Mouse (Mus musculus): ENCODE results near the gene Krtap12-1. TPM values are rescaled to one million over a fixed set of nuclear protein-coding genes. Genes with fewer than 3 reads are reported as not detected.
A peak's percentile ranks its signal among the peaks of the same experiment; 100 is the strongest.
"Not testable (repeated sequence)": the region's sequence is repeated elsewhere in the genome, so short reads cannot be mapped to it uniquely, and the experiment has no call there.

Gene Krtap12-1
- polyA plus RNA-seq (2014; fragmentation: Nextera tagmentation; extraction: Ambion mirVana) = not detected in 2 replicates

DNA sequence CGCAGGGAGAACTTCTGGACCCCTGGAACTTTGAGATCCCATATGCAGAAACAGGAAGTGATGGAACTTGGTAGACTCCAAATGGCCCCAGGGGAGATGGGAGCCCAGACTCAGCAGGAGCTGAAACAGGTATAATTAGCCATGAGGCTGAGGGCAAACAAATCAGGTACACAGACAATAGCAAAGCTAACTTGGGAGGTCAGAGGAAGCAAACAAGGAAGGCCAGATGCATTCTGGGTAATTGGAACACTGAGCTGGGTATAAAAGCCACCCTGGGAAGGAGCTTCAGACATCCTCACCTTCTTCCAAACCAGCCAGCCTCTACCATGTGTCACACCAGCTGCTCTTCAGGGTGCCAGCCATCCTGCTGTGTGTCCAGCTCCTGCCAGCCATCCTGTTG, at the start of gene Krtap12-1:
Gene Krtap12-1, plus strand, starts transcription at position 301 of the 400 bp plus-strand sequence.
- not testable (repeated sequence) for H3K4me2 ChIP-seq (replicated peaks; ENCODE audit: low read depth, low read length); H3K4me3 ChIP-seq (ENCODE audit: low read length); H3K9ac ChIP-seq (ENCODE audit: low read depth, low read length); H3K36me3 ChIP-seq (ENCODE audit: control insufficient read depth, insufficient read depth, low read length); H3K4me1 ChIP-seq (ENCODE audit: control insufficient read depth, insufficient read depth, low read length); ATAC-seq (ENCODE audit: low FRiP score, low TSS enrichment); H3K27me3 ChIP-seq (ENCODE audit: control insufficient read depth, insufficient read depth, low read length); H3K9me3 ChIP-seq (ENCODE audit: control insufficient read depth, low read length); H3K27ac ChIP-seq (ENCODE audit: low read depth, low read length)
- WGBS = 87% methylated on average over 1 of the region's 1 CpGs

DNA sequence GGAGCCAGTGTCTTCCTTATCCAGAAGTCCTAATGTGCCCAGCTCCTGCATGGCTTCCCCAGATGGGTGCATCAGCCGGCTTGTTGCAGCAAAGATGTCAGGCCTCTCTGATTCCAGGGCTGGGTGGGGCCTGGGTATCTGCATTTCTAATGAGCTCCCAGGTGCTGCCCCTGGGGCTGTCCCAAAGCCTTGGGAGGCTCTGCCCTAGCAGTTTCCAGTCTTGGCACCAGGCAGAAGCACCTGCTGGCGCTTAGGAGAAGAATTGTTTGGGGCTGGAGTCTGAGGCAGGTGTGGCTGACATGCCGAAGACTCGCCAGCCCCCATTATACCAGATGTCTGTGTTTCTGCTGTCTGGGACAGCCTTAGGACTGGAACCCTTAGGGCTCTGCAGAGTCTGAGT, 49.7 kb upstream of the Krtap12-1 start:
- Histone ChIP-seq H3K36me3 (ENCODE audit: control insufficient read depth, insufficient read depth, low read length) (no peaks in the 10 kb centered on the region), H3K27ac (ENCODE audit: low read depth, low read length) (no peak overlapping the region), H3K4me1 (ENCODE audit: control insufficient read depth, insufficient read depth, low read length) (no peaks in the 10 kb centered on the region), H3K9ac (ENCODE audit: low read depth, low read length) (no peak overlapping the region), H3K9me3 (ENCODE audit: control insufficient read depth, low read length) (no peaks in the 10 kb centered on the region), H3K27me3 (ENCODE audit: control insufficient read depth, insufficient read depth, low read length) (peaks cover 8% of the 10 kb centered on the region), H3K4me3 (ENCODE audit: low read length) (no peak overlapping the region), H3K4me2 (replicated peaks; ENCODE audit: low read depth, low read length) (no peak overlapping the region)
- WGBS = 78% methylated on average over 4 of the region's 4 CpGs
- no peak for ATAC-seq (ENCODE audit: low FRiP score, low TSS enrichment)

DNA sequence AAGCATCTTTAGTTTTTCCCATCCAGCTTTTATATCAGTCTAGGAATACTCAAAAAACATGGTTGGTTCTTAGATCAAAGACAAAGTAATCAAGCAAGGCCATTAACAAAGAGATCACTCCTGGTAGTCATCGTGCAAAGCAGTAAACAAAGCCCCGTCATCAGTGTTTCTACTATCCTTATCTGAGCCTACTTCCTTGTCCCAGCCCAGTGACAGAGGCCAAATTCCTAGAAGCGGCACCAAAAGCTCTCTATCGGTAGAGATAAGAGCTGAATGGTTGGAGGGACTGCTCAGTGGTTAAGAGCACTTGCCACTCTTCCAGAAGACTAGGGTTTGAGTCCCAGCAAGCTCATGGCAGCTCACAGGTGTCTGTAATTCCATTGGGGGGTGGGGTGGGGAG, 48.9 kb upstream of the Krtap12-1 start:
- Histone ChIP-seq H3K27ac (ENCODE audit: low read depth, low read length) (no peak overlapping the region), H3K4me3 (ENCODE audit: low read length) (no peak overlapping the region), H3K9ac (ENCODE audit: low read depth, low read length) (no peak overlapping the region), H3K27me3 (ENCODE audit: control insufficient read depth, insufficient read depth, low read length) (peaks cover 12% of the 10 kb centered on the region), H3K9me3 (ENCODE audit: control insufficient read depth, low read length) (no peaks in the 10 kb centered on the region), H3K36me3 (ENCODE audit: control insufficient read depth, insufficient read depth, low read length) (no peaks in the 10 kb centered on the region), H3K4me2 (replicated peaks; ENCODE audit: low read depth, low read length) (no peak overlapping the region), H3K4me1 (ENCODE audit: control insufficient read depth, insufficient read depth, low read length) (no peaks in the 10 kb centered on the region)
- WGBS = 74% methylated on average over 4 of the region's 4 CpGs
- no peak for ATAC-seq (ENCODE audit: low FRiP score, low TSS enrichment)

DNA sequence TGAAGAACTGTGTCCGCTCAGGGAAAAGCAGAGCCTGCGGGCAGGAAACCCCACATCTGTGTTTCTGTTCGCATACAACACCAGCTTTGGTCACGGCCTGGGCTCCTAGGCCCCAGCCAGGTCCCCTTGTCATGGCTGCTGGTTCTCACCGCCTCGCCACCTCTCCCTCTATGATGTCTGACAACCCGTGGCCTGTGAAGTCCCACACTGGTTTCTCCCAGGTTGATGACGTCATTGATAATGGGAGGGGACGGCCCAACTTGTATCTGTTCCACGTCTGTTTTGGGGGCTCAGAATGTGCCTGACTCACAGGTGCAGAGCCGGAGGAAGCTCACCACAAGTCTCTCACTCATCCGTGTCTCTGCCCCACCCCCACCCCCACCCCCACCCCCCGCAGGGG, 46.6 kb upstream of the Krtap12-1 start:
- ATAC-seq (ENCODE audit: low FRiP score, low TSS enrichment) = no peak
- Histone ChIP-seq H3K4me3 (ENCODE audit: low read length) (no peak overlapping the region), H3K9ac (ENCODE audit: low read depth, low read length) (no peak overlapping the region), H3K27ac (ENCODE audit: low read depth, low read length) (no peak overlapping the region), H3K27me3 (ENCODE audit: control insufficient read depth, insufficient read depth, low read length) (peaks cover 31% of the 10 kb centered on the region), H3K4me2 (replicated peaks; ENCODE audit: low read depth, low read length) (no peak overlapping the region), H3K4me1 (ENCODE audit: control insufficient read depth, insufficient read depth, low read length) (no peaks in the 10 kb centered on the region), H3K9me3 (ENCODE audit: control insufficient read depth, low read length) (no peaks in the 10 kb centered on the region), H3K36me3 (ENCODE audit: control insufficient read depth, insufficient read depth, low read length) (no peaks in the 10 kb centered on the region)
- 52% methylated on average over 13 of the region's 13 CpGs for WGBS

DNA sequence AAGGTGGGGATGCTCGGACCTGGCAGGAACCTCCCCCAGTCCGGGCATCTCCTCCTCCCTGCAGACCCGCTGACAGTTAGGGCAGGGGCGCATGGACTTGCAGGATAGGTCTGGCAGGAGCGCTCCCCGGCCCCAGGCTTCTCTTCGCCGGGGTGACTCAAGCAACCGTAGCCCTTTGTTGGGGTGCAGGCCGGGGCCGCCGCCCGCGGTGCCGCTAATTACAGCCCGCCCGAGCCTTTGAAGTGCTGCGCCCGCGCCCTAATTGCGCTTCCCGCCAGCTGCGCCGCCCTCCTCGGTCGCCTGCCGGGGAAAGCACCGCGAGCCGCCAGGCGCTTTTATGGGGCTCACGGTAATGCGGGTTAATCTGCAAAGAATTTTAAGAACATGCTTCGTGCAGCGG, 42.8 kb upstream of the Krtap12-1 start:
- Histone ChIP-seq H3K4me2 (replicated peaks; ENCODE audit: low read depth, low read length) (peak overlapping the region; percentile 43), H3K27me3 (ENCODE audit: control insufficient read depth, insufficient read depth, low read length) (peaks cover 37% of the 10 kb centered on the region), H3K9ac (ENCODE audit: low read depth, low read length) (no peak overlapping the region), H3K9me3 (ENCODE audit: control insufficient read depth, low read length) (no peaks in the 10 kb centered on the region), H3K4me1 (ENCODE audit: control insufficient read depth, insufficient read depth, low read length) (no peaks in the 10 kb centered on the region), H3K36me3 (ENCODE audit: control insufficient read depth, insufficient read depth, low read length) (no peaks in the 10 kb centered on the region), H3K4me3 (ENCODE audit: low read length) (peak overlapping the region; percentile 28), H3K27ac (ENCODE audit: low read depth, low read length) (no peak overlapping the region)
- under 1% methylated on average over 35 of the region's 35 CpGs for whole genome bisulfite sequencing
- no peak for ATAC-seq (ENCODE audit: low FRiP score, low TSS enrichment)

DNA sequence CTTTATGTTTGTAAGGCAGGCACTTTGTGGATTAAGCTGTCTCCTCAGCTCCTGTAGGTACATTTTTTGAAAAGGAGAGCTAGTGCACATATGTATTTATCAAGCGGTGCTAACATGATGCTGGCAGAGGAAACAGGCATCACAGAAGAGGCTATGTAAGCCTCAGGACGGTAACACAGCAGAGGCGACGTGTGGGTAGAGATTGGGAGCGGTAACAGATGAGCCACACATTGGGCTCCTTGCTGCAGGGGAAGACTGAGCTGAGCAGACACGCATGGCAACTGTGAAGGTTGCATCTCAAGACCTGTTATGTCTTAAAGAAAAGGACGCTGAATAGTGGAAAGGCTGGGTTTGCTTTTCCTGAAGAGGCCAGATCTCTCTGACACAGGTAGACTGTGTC, 37.4 kb upstream of the Krtap12-1 start:
- no peak overlapping the region for H3K4me3 ChIP-seq (ENCODE audit: low read length)
- 82% methylated on average over 7 of the region's 7 CpGs for WGBS
- H3K9ac ChIP-seq (ENCODE audit: low read depth, low read length) = no peak overlapping the region
- H3K9me3 ChIP-seq (ENCODE audit: control insufficient read depth, low read length) = no peaks in the 10 kb centered on the region
- no peak overlapping the region for H3K27ac ChIP-seq (ENCODE audit: low read depth, low read length)
- H3K4me2 ChIP-seq (replicated peaks; ENCODE audit: low read depth, low read length) = no peak overlapping the region
- no peak for ATAC-seq (ENCODE audit: low FRiP score, low TSS enrichment)
- H3K36me3 ChIP-seq (ENCODE audit: control insufficient read depth, insufficient read depth, low read length) = no peaks in the 10 kb centered on the region
- H3K4me1 ChIP-seq (ENCODE audit: control insufficient read depth, insufficient read depth, low read length) = no peaks in the 10 kb centered on the region
- peaks cover 49% of the 10 kb centered on the region for H3K27me3 ChIP-seq (ENCODE audit: control insufficient read depth, insufficient read depth, low read length)

DNA sequence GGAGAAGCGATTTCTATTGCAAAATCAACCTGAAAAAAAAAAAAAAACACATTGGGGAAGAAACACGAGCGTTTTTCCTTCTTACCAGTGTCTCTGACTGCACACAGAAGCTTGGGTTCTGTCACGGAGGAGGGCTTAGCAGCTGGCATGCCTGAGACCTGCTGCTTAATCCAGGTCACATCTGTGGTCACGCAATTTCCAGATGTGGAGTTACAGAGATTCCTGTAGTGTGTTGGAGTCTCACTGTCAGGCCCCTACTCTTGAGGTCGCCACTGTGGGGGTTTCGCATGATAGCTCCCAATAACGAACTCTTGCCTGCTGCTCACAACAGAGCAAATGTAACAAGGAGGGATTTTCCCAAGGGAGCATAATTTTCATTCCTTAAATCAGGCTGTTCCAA, 36.2 kb upstream of the Krtap12-1 start:
- no peak overlapping the region for H3K4me2 ChIP-seq (replicated peaks; ENCODE audit: low read depth, low read length)
- peaks cover 40% of the 10 kb centered on the region for H3K27me3 ChIP-seq (ENCODE audit: control insufficient read depth, insufficient read depth, low read length)
- H3K4me1 ChIP-seq (ENCODE audit: control insufficient read depth, insufficient read depth, low read length) = no peaks in the 10 kb centered on the region
- no peak overlapping the region for H3K27ac ChIP-seq (ENCODE audit: low read depth, low read length)
- 37% methylated on average over 8 of the region's 8 CpGs for WGBS
- no peak overlapping the region for H3K9ac ChIP-seq (ENCODE audit: low read depth, low read length)
- H3K9me3 ChIP-seq (ENCODE audit: control insufficient read depth, low read length) = no peaks in the 10 kb centered on the region
- ATAC-seq (ENCODE audit: low FRiP score, low TSS enrichment) = no peak
- H3K36me3 ChIP-seq (ENCODE audit: control insufficient read depth, insufficient read depth, low read length) = no peaks in the 10 kb centered on the region
- no peak overlapping the region for H3K4me3 ChIP-seq (ENCODE audit: low read length)

DNA sequence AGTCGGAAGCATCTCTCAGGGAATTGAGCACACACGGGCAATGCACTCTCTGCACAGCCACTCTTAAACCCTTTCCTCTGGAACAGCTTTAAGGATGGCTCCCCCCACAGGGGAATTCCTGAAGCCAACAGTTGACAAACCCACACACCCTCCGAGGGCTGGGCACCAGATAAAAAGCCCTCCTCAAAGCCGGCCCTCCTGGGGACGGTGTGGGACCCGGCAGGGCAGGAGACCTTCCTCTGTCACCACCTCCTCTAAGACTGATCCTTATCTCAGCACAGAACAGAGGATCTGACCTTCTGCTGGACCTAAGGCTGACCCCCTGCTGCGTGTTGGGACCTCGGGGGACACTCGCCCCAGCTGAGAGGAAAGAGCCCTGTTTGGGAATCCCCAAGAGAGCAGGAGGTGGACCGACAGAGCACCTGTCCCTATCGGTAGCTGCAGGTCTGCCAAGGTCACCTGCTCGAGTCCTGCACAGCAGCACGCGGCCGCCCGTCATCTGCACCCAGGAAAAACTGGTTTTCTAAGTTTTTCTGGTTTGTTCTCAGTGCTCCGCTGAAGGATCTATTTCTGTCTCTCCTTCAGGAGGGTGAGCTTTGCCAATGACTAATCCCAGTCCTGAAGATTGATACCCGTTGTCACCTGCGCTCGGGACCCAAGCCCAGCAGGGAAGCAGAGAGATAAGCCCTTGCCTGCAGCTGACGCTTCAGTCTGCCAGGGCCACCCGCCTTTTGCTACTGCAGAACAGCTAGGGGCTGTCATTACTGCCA, 34.3 kb upstream of the Krtap12-1 start, which contains the start of gene Tspear:
Gene Tspear, plus strand, starts transcription at position 675 of the 770 bp plus-strand sequence.
- no peaks in the 10 kb centered on the region for H3K36me3 ChIP-seq (ENCODE audit: control insufficient read depth, insufficient read depth, low read length)
- H3K4me1 ChIP-seq (ENCODE audit: control insufficient read depth, insufficient read depth, low read length) = no peaks in the 10 kb centered on the region
- WGBS = 6% methylated on average over 22 of the region's 22 CpGs
- no peak within 1 kb of the TSS for H3K4me2 ChIP-seq (replicated peaks; ENCODE audit: low read depth, low read length)
- H3K9ac ChIP-seq (ENCODE audit: low read depth, low read length) = no peak within 1 kb of the TSS
- no peak within 1 kb of the TSS for H3K4me3 ChIP-seq (ENCODE audit: low read length)
- H3K27ac ChIP-seq (ENCODE audit: low read depth, low read length) = no peak within 1 kb of the TSS
- H3K27me3 ChIP-seq (ENCODE audit: control insufficient read depth, insufficient read depth, low read length) = peaks cover 38% of the 10 kb centered on the region
- ATAC-seq (ENCODE audit: low FRiP score, low TSS enrichment) = no peak
- H3K9me3 ChIP-seq (ENCODE audit: control insufficient read depth, low read length) = no peaks in the 10 kb centered on the region

DNA sequence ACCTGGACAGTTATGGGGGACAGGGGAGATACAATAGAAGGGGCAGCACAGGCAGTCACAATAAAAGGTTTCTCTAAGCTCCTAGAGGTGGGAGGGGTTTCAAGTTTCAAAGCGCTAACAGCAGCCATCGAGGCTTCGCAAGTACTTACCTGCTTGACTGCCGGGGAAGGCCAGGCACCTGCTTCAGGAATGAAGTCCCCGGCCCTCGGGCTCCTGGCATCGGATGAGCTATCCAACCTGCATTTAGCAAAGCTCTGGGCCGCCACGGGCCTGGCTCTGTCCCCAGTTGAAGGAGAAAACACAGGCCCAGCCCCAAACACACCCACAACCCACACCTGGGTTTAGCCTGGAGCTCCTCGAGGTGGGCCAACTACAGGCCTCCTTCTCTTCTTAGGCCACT, 33.4 kb upstream of the Krtap12-1 start:
- Histone ChIP-seq H3K4me3 (ENCODE audit: low read length) (no peak overlapping the region), H3K27me3 (ENCODE audit: control insufficient read depth, insufficient read depth, low read length) (peaks cover 38% of the 10 kb centered on the region), H3K4me1 (ENCODE audit: control insufficient read depth, insufficient read depth, low read length) (no peaks in the 10 kb centered on the region), H3K36me3 (ENCODE audit: control insufficient read depth, insufficient read depth, low read length) (no peaks in the 10 kb centered on the region), H3K9ac (ENCODE audit: low read depth, low read length) (no peak overlapping the region), H3K9me3 (ENCODE audit: control insufficient read depth, low read length) (no peaks in the 10 kb centered on the region), H3K27ac (ENCODE audit: low read depth, low read length) (no peak overlapping the region), H3K4me2 (replicated peaks; ENCODE audit: low read depth, low read length) (no peak overlapping the region)
- WGBS = 11% methylated on average over 10 of the region's 10 CpGs
- no peak; the same call in 1 of the 2 replicates for ATAC-seq (ENCODE audit: low FRiP score, low TSS enrichment)

All from kidney, embryonic 14.5 days (tissue).